Mouse (Mus musculus) midbrain, embryonic 15.5 days (tissue): ENCODE measurements at regions not wholly inside any gene's neighbourhood (a gene's known extent, or its start where the extent isn't known, plus 50 kb on each side); places are given as distances from the start of the nearest gene placed in this dataset.

ENCODE experiments used
- ATAC-seq: fragments of 200-750 bp; cut with Nextera tagmentation; replicated peaks from 2 replicates; pipeline ENCODE4 v1.8.0; 2017; ENCODE audit warnings: moderate TSS enrichment
- H3K27ac ChIP-seq: fragments of 300-500 bp; sonication (generic); 2 replicates; pipeline ENCODE4 v1.5.1; 2015; ENCODE audit warnings: mild to moderate bottlenecking, inconsistent platforms
- H3K27me3 ChIP-seq: fragments of 300-500 bp; sonication (generic); replicated peaks from 2 replicates; pipeline ENCODE4 v1.6.1; 2015; ENCODE audit warnings: inconsistent platforms
- H3K36me3 ChIP-seq: fragments of 300-500 bp; sonication (generic); replicated peaks from 2 replicates; pipeline ENCODE4 v1.6.1; 2015; ENCODE audit warnings: inconsistent platforms
- H3K4me1 ChIP-seq: fragments of 300-500 bp; sonication (generic); 2 replicates; pipeline ENCODE4 v1.6.1; 2015; ENCODE audit warnings: inconsistent platforms
- H3K4me2 ChIP-seq: fragments of 300-500 bp; sonication (generic); 2 replicates; pipeline ENCODE4 v1.6.1; 2015; ENCODE audit warnings: inconsistent platforms, mild to moderate bottlenecking, moderate library complexity
- H3K4me3 ChIP-seq: fragments of 300-500 bp; sonication (generic); 2 replicates; pipeline ENCODE4 v1.5.1; 2015; ENCODE audit warnings: mild to moderate bottlenecking, inconsistent platforms
- H3K9ac ChIP-seq: fragments of 300-500 bp; sonication (generic); 2 replicates; pipeline ENCODE4 v1.6.1; 2015; ENCODE audit warnings: mild to moderate bottlenecking, inconsistent platforms
- H3K9me3 ChIP-seq: fragments of 300-500 bp; sonication (generic); 2 replicates; pipeline ENCODE4 v1.6.1; 2016; ENCODE audit warnings: inconsistent platforms
- WGBS: fragments of 180-500 bp; shearing (Covaris S2); methylation state at CpG from one replicate; pipeline ENCODE4 v1.1.7; 2015; ENCODE audit warnings: mixed read lengths; 5-methylcytosine and 5-hydroxymethylcytosine counted together

DNA sequence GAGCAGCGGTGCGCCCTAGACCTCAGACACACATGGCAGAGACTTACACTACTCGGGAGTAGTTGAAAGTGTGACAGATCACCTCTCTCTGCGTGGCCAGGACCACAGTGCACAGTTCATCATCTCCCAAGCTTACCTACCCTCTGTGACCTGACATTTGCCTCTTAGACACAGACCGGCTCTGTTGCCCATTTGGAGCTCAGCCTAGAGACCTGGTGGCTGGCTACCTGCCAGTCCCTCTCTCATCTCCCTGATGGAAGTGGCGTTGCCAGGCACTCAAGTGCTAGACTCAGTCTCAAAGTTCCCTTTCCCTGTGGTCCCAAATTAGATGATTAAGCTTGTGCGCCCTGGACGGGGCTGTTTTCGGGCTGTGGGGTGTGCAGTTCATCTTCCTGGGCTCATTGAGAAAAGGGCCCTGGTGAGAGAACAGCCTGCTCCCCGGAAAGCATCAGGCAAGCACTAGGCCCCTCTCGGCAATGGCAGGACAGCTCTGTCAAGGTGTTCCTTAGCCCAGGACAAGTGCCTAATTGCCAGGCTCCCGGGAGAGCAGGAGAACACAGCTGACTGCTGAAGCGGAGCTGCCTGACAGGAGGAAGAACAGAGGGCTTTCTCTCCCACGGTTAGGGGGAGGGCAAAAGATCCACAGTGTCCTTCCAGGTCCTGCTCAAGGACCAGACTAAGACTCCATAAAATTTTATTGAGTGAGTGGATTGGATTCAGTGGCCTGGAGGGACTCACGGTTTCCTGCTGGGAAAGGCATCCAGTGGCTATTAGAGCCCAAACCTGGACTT is 119.5 kb upstream of the A530016L24Rik start:
- H3K27ac ChIP-seq: no peak overlapping the region
- H3K4me2 ChIP-seq: no peak overlapping the region
- 0 out of 2 replicates have a peak, but pooled peaks cover 4% of the 10 kb centered on the region for H3K9me3 ChIP-seq
- H3K27me3 ChIP-seq: no peaks in the 10 kb centered on the region
- no peak overlapping the region for H3K4me3 ChIP-seq
- WGBS: 59% methylated on average over 15 of the region's 15 CpGs
- H3K36me3 ChIP-seq: no peaks in the 10 kb centered on the region
- peaks cover 13% of the 10 kb centered on the region for H3K4me1 ChIP-seq
- no peak for ATAC-seq
- no peak overlapping the region for H3K9ac ChIP-seq

- Histone ChIP-seq H3K4me2 (no peak overlapping the region), H3K9ac (no peak overlapping the region), H3K36me3 (no peaks in the 10 kb centered on the region), H3K27me3 (no peaks in the 10 kb centered on the region), H3K27ac (no peak overlapping the region), H3K9me3 (no peaks in the 10 kb centered on the region), H3K4me1 (peaks cover 13% of the 10 kb centered on the region), H3K4me3 (no peak overlapping the region)
- no peak for ATAC-seq
- WGBS: 65% methylated on average over 14 of the region's 14 CpGs
Measured at GRCm38 (mm10) chr12:112372234-112373050, 116.8 kb upstream of the A530016L24Rik start.

GRCm38 (mm10) chr12:112373966-112374365 is 115.3 kb upstream of the A530016L24Rik start:
- 91% methylated on average over 7 of the region's 7 CpGs for WGBS
- Histone ChIP-seq H3K27me3 (no peaks in the 10 kb centered on the region), H3K27ac (no peak overlapping the region), H3K36me3 (no peaks in the 10 kb centered on the region), H3K4me3 (no peak overlapping the region), H3K9me3 (no peaks in the 10 kb centered on the region), H3K4me2 (no peak overlapping the region), H3K4me1 (peaks cover 13% of the 10 kb centered on the region), H3K9ac (no peak overlapping the region)
- no peak for ATAC-seq

GRCm38 (mm10) chr12:112376236-112376635 is 113.0 kb upstream of the A530016L24Rik start:
- H3K9ac ChIP-seq: no peak overlapping the region
- H3K4me2 ChIP-seq: no peak overlapping the region
- no peaks in the 10 kb centered on the region for H3K9me3 ChIP-seq
- ATAC-seq: no peak
- 81% methylated on average over 5 of the region's 5 CpGs for WGBS
- H3K36me3 ChIP-seq: no peaks in the 10 kb centered on the region
- no peak overlapping the region for H3K4me3 ChIP-seq
- peaks cover 17% of the 10 kb centered on the region for H3K4me1 ChIP-seq
- H3K27ac ChIP-seq: no peak overlapping the region
- no peaks in the 10 kb centered on the region for H3K27me3 ChIP-seq

DNA sequence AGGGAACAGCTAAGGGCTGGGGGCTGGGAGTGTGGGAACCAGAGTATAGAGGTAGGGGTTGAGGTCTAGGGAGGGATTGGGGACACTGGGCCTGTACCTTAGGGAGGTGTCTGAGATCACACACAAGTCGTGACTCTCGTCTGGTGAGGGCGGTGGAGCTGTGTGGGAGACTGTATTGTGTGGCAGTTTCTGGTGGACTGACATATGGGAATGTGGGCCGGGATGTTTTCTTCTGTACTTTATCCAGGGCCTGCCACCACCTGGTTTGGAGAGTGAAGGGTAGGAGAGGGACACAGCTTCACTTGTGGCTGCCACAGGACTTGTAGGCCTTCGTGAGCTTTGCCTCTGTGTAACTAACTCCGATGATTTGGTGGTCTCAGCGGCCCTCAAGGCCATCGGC is 112.5 kb upstream of the A530016L24Rik start:
- Histone ChIP-seq H3K9ac (no peak overlapping the region), H3K27me3 (0 out of 2 replicates have a peak, but pooled peaks cover 4% of the 10 kb centered on the region), H3K9me3 (no peaks in the 10 kb centered on the region), H3K4me1 (peaks cover 19% of the 10 kb centered on the region), H3K4me3 (no peak overlapping the region), H3K27ac (no peak overlapping the region), H3K36me3 (no peaks in the 10 kb centered on the region), H3K4me2 (no peak overlapping the region)
- 90% methylated on average over 8 of the region's 8 CpGs for WGBS
- ATAC-seq: no peak

DNA sequence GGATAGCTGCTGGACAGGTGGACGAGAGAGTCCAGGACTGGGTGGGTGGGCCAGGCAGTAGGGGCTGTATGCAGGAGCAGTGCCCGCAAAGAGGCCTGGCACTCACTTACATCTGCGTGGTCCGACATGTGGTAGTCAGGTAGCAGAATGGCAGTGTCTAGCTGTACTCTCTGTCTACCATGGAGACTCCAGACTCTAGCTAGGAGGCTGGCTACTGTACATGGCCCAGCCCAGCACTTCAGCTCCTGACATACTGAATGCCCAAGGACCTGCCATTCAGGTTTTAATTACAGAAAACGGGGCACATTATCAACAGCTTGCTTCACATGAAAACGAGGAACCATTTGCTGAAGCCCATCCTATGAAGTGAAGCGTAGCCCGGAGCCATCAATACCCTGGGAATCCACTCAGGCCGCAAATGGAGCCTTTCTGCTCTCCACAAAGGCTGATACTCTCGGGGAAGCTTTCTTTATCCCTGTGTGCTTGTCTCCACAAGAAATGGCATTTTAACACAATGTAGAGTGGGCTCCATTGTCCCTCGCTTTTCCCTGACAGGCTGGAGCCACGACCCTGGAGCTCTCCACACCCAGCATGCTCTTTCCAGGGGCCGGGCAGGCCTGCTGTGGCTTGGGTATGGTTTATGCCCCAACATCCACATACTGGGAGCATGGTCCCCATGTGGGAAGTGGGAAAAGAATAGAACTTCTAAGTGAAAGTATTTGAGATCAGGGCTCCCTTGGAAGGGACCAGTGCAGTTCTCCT is 110.6 kb upstream of the A530016L24Rik start:
- Histone ChIP-seq H3K27ac (0 out of 2 replicates have a peak overlapping the region, but pooled peaks have one; percentile 25), H3K4me1 (0 out of 2 replicates have a peak, but pooled peaks cover 7% of the 10 kb centered on the region), H3K36me3 (no peaks in the 10 kb centered on the region), H3K9me3 (no peaks in the 10 kb centered on the region), H3K27me3 (0 out of 2 replicates have a peak, but pooled peaks cover 5% of the 10 kb centered on the region), H3K9ac (no peak overlapping the region), H3K4me2 (no peak overlapping the region), H3K4me3 (no peak overlapping the region)
- WGBS: 49% methylated on average over 13 of the region's 13 CpGs
- ATAC-seq: no peak; the same call in 1 of the 2 replicates

DNA sequence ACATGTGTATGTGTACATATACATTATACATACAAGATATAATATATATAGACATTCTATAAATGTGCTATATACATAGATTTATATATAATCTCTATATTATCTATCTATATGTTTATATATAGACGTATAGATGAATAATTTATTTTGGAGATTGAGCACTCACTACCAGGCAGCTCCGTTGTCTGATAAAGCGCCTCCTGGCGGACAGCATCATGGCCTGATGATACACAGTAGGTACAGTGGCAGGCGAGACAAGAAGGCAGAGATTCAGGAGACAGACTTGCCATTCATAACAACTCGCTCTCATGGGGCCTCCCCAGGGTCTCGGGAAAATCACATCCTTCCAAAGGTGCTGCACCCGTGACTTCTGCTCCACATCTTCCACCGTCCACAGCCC is 101.4 kb upstream of the A530016L24Rik start:
- peaks cover 2% of the 10 kb centered on the region; the same call in 1 of the 2 replicates for H3K4me1 ChIP-seq
- no peak overlapping the region for H3K27ac ChIP-seq
- no peak overlapping the region for H3K9ac ChIP-seq
- H3K9me3 ChIP-seq: no peaks in the 10 kb centered on the region
- no peak for ATAC-seq
- no peaks in the 10 kb centered on the region for H3K36me3 ChIP-seq
- H3K27me3 ChIP-seq: 0 out of 2 replicates have a peak, but pooled peaks cover 19% of the 10 kb centered on the region
- 66% methylated on average over 9 of the region's 9 CpGs for WGBS
- H3K4me3 ChIP-seq: no peak overlapping the region
- H3K4me2 ChIP-seq: no peak overlapping the region

- 33% methylated on average over 13 of the region's 13 CpGs for WGBS
- peak; percentile 74 for ATAC-seq
- H3K4me3 ChIP-seq: no peak overlapping the region; the same call in 1 of the 2 replicates
- no peaks in the 10 kb centered on the region for H3K36me3 ChIP-seq
- H3K9me3 ChIP-seq: no peaks in the 10 kb centered on the region
- peak overlapping the region; percentile 64 for H3K27ac ChIP-seq
- peak overlapping the region; percentile 33 for H3K4me2 ChIP-seq
- peaks cover 10% of the 10 kb centered on the region; the same call in 1 of the 2 replicates for H3K27me3 ChIP-seq
- H3K4me1 ChIP-seq: peaks cover 17% of the 10 kb centered on the region
- no peak overlapping the region; the same call in 1 of the 2 replicates for H3K9ac ChIP-seq
Measured at GRCm38 (mm10) chr12:112395909-112396308, 93.3 kb upstream of the A530016L24Rik start.

- ATAC-seq: no peak
- Histone ChIP-seq H3K4me2 (no peak overlapping the region), H3K4me1 (peaks cover 4% of the 10 kb centered on the region; the same call in 1 of the 2 replicates), H3K9me3 (no peaks in the 10 kb centered on the region), H3K27me3 (no peaks in the 10 kb centered on the region), H3K4me3 (no peak overlapping the region), H3K36me3 (no peaks in the 10 kb centered on the region), H3K9ac (no peak overlapping the region), H3K27ac (no peak overlapping the region)
- WGBS: 65% methylated on average over 11 of the region's 11 CpGs
Measured at GRCm38 (mm10) chr12:112403688-112404240, 85.5 kb upstream of the A530016L24Rik start.

DNA sequence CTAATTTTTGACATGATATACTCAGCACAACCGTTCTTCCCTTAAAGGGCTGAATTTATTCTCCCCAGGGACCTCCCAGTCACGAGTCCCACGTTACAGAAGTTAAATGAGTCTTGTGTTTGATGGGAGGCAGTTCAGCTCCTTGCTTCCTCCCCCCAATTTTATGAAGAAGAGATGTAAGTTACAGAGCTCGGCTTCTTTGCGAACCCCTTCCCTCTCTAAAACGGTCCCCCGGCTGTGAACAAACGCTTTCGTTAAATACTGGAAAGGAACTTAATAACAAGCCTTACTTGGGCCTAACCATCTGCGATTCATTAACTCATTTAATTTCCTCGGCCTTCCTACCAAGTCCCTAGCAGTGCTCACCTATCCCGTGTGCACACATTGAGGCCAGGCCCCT is 84.9 kb upstream of the A530016L24Rik start:
- no peak overlapping the region for H3K9ac ChIP-seq
- H3K4me1 ChIP-seq: peaks cover 4% of the 10 kb centered on the region; the same call in 1 of the 2 replicates
- WGBS: 69% methylated on average over 12 of the region's 12 CpGs
- H3K9me3 ChIP-seq: no peaks in the 10 kb centered on the region
- ATAC-seq: no peak
- no peak overlapping the region for H3K4me3 ChIP-seq
- H3K36me3 ChIP-seq: no peaks in the 10 kb centered on the region
- no peaks in the 10 kb centered on the region for H3K27me3 ChIP-seq
- H3K27ac ChIP-seq: no peak overlapping the region
- H3K4me2 ChIP-seq: no peak overlapping the region

DNA sequence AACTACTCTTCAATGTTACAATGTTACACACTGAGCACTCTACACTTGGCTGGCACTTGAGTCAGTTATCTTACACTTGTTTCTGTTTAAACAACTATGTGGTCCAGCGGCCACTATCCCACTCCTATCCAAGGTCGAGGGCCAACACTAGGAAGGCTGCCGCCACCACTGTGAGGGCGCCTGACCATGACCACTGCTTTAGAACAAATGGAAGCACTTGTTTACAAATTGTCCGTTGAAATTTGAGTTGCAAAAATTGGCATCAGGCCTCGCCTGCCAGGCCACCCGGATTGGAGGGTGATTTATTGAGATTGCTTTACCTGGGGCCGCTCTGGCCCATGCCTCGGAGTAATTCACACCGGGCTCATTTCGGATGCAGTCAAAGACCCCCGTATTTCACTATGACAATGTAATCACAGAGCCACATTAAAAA is 83.5 kb upstream of the A530016L24Rik start:
- H3K4me2 ChIP-seq: no peak overlapping the region
- 82% methylated on average over 12 of the region's 12 CpGs for WGBS
- ATAC-seq: no peak
- no peak overlapping the region for H3K4me3 ChIP-seq
- no peaks in the 10 kb centered on the region for H3K27me3 ChIP-seq
- H3K9ac ChIP-seq: no peak overlapping the region
- H3K9me3 ChIP-seq: no peaks in the 10 kb centered on the region
- peaks cover 10% of the 10 kb centered on the region for H3K4me1 ChIP-seq
- no peaks in the 10 kb centered on the region for H3K36me3 ChIP-seq
- H3K27ac ChIP-seq: no peak overlapping the region
